Mouse (Mus musculus) gastrocnemius, postnatal 14 days (tissue): ENCODE measurements around the gene T. TPM values are rescaled to one million over a fixed set of nuclear protein-coding genes. Genes with fewer than 3 reads are reported as not detected.
"Not testable (repeated sequence)": the region's sequence is repeated elsewhere in the genome, so short reads cannot be mapped to it uniquely, and the experiment has no call there.

Source experiments
- DNase-seq: peaks from one replicate; pipeline ENCODE4 v3.0.0; 2021; ENCODE audit warnings: mixed read lengths
- intact Hi-C: fragments of 180-260 bp; cut with DNase I; formaldehyde crosslinking; loops from one replicate; pipeline ENCODE4 v1.15.1; 2025; ENCODE audit warnings: low total_unique reads
- long read RNA-seq, 2 experiments: library from polyadenylated mRNA; stranded (forward); transcript quantifications; one replicate each; pipeline ENCODE4 v2.0.0; 2021
- total RNA-seq, 2 experiments: library from RNA; stranded (reverse); gene quantifications; 2 replicates each; pipeline ENCODE4 v1.2.3; 2021

Gene T
- not detected for total RNA-seq
- long read RNA-seq, experiment 1: 0 reads
- long read RNA-seq, experiment 2: 0 reads

- no peak for DNase-seq
- intact Hi-C loops: no loop called here
Observed at GRCm38 (mm10) chr17:8433978-8434960, at the start of gene T. T (plus strand) TSS chr17:8434423.

GRCm38 (mm10) chr17:8385441-8385840 is 48.8 kb upstream of the T start:
- DNase-seq: no peak
- intact Hi-C loops: no loop called here

GRCm38 (mm10) chr17:8388463-8388862 is 45.8 kb upstream of the T start:
- no peak for DNase-seq
- intact Hi-C loops: no loop called here

GRCm38 (mm10) chr17:8388990-8389789 is 45.0 kb upstream of the T start:
- intact Hi-C loops: no loop called here
- DNase-seq: no peak

GRCm38 (mm10) chr17:8389790-8390095 is 44.5 kb upstream of the T start:
- intact Hi-C loops: no loop called here
- DNase-seq: no peak

GRCm38 (mm10) chr17:8390487-8390886 is 43.7 kb upstream of the T start:
- DNase-seq: no peak
- intact Hi-C loops: no loop called here

GRCm38 (mm10) chr17:8396371-8396770 is 37.9 kb upstream of the T start:
- intact Hi-C loops: no loop called here
- DNase-seq: no peak

GRCm38 (mm10) chr17:8397946-8398345 is 36.3 kb upstream of the T start:
- intact Hi-C loops: no loop called here
- no peak for DNase-seq

GRCm38 (mm10) chr17:8403932-8404331 is 30.3 kb upstream of the T start:
- DNase-seq, intact Hi-C loops: not testable (repeated sequence)

- DNase-seq: no peak
- intact Hi-C loops: no loop called here
Observed at GRCm38 (mm10) chr17:8406285-8406684, 27.9 kb upstream of the T start.

- intact Hi-C loops, DNase-seq: not testable (repeated sequence)
Observed at GRCm38 (mm10) chr17:8408002-8408401, 26.2 kb upstream of the T start.

- intact Hi-C loops: no loop called here
- no peak for DNase-seq
Observed at GRCm38 (mm10) chr17:8408589-8409295, 25.5 kb upstream of the T start.

- DNase-seq: no peak
- intact Hi-C loops: no loop called here
Observed at GRCm38 (mm10) chr17:8410330-8410729, 23.9 kb upstream of the T start.

GRCm38 (mm10) chr17:8413656-8414055 is 20.6 kb upstream of the T start:
- no peak for DNase-seq
- intact Hi-C loops: no loop called here

- intact Hi-C loops: no loop called here
- no peak for DNase-seq
Observed at GRCm38 (mm10) chr17:8415533-8415932, 18.7 kb upstream of the T start.

- DNase-seq: no peak
- intact Hi-C loops: no loop called here
Observed at GRCm38 (mm10) chr17:8416865-8417264, 17.4 kb upstream of the T start.

GRCm38 (mm10) chr17:8420739-8421138 is 13.5 kb upstream of the T start:
- DNase-seq: no peak
- intact Hi-C loops: no loop called here

GRCm38 (mm10) chr17:8421517-8421916 is 12.7 kb upstream of the T start:
- intact Hi-C loops: no loop called here
- no peak for DNase-seq

- intact Hi-C loops: no loop called here
- no peak for DNase-seq
Observed at GRCm38 (mm10) chr17:8423283-8423682, 10.9 kb upstream of the T start.

- intact Hi-C loops: no loop called here
Observed at GRCm38 (mm10) chr17:8429436-8429835, 4.8 kb upstream of the T start.

More at GRCm38 (mm10) chr17:8429436-8429835, 4.8 kb upstream of the T start:
- DNase-seq: no peak
